Mouse (Mus musculus) MEL (cell line): ENCODE data around the gene Cacna1c. TPM values are rescaled to one million over a fixed set of nuclear protein-coding genes. Genes with fewer than 3 reads are reported as not detected.

Experiments used
- DNase-seq: peaks from one replicate; pipeline ENCODE4 v3.0.0; 2011; ENCODE audit warnings: low read depth, low spot score
- H3K27ac ChIP-seq: 2 replicates; pipeline ENCODE4 v1.5.1; 2012; ENCODE audit warnings: low read depth, mild to moderate bottlenecking, control low read depth, low read length, moderate library complexity; ENCODE audit not compliant: control insufficient read depth
- H3K27me3 ChIP-seq, 2 experiments: fragments of 150-350 bp in 1 of 2; sonication (generic) in 1 of 2; 2 replicates each; pipeline ENCODE4 v1.6.1; 2012; ENCODE audit warnings: low read length in 2 of 2, mild to moderate bottlenecking in 2 of 2, improper control_type of control experiment in 1 of 2, moderate library complexity in 1 of 2; ENCODE audit not compliant: insufficient read depth in 2 of 2, control insufficient read depth in 1 of 2
- H3K36me3 ChIP-seq, 2 experiments: 2 replicates each; pipeline ENCODE4 v1.6.1; 2012 to 2014; ENCODE audit warnings: low read length in 2 of 2, improper control_type of control experiment in 1 of 2, inconsistent platforms in 1 of 2, mild to moderate bottlenecking in 1 of 2; ENCODE audit not compliant: insufficient read depth in 2 of 2, control insufficient read depth in 1 of 2
- H3K4me1 ChIP-seq, 2 experiments: fragments of 150-350 bp in 1 of 2; sonication (generic) in 1 of 2; 2 replicates each; pipeline ENCODE4 v1.6.1; 2012; ENCODE audit warnings: low read length in 2 of 2, improper control_type of control experiment in 1 of 2, mild to moderate bottlenecking in 1 of 2; ENCODE audit not compliant: insufficient read depth in 2 of 2, control insufficient read depth in 1 of 2
- H3K4me3 ChIP-seq, 2 experiments: fragments of 150-350 bp in 1 of 2; sonication (generic) in 1 of 2; 2 replicates each; pipeline ENCODE4 v1.5.1; 2012; ENCODE audit warnings: low read depth in 2 of 2, low read length in 2 of 2, mild to moderate bottlenecking in 2 of 2, moderate library complexity in 2 of 2, control low read depth in 1 of 2, improper control_type of control experiment in 1 of 2; ENCODE audit not compliant: control insufficient read depth in 1 of 2, insufficient read depth in 1 of 2
- H3K79me2 ChIP-seq: 2 replicates; pipeline ENCODE4 v1.6.1; 2012; ENCODE audit warnings: mild to moderate bottlenecking, low read length, moderate library complexity; ENCODE audit not compliant: control insufficient read depth, poor library complexity, insufficient read depth
- H3K9ac ChIP-seq: 2 replicates; pipeline ENCODE4 v1.6.1; 2012; ENCODE audit warnings: low read depth, mild to moderate bottlenecking, control low read depth, low read length, moderate library complexity; ENCODE audit not compliant: control insufficient read depth, poor library complexity, severe bottlenecking
- H3K9me3 ChIP-seq: fragments of 150-350 bp; sonication (generic); replicated peaks from 2 replicates; pipeline ENCODE4 v1.6.1; 2012; ENCODE audit warnings: mild to moderate bottlenecking, low read length, improper control_type of control experiment, moderate library complexity; ENCODE audit not compliant: insufficient read depth
- CHD1 ChIP-seq: IDR thresholded peaks from 2 replicates; pipeline ENCODE4 v1.6.1; 2012; ENCODE audit warnings: low read depth, mild to moderate bottlenecking, inconsistent platforms, low read length, improper control_type of control experiment
- CTCF ChIP-seq, 3 experiments: IDR thresholded peaks in 2 of 3; conservative IDR thresholded peaks in 1 of 3; 2 replicates each; pipeline ENCODE4 v1.5.1; 2011 to 2012; ENCODE audit warnings: low read length in 3 of 3, low read depth in 2 of 3, mild to moderate bottlenecking in 2 of 3, improper control_type of control experiment in 1 of 3, inconsistent platforms in 1 of 3, mixed read lengths in 1 of 3, moderate library complexity in 1 of 3; ENCODE audit not compliant: control insufficient read depth in 1 of 3, insufficient read depth in 1 of 3, poor library complexity in 1 of 3, severe bottlenecking in 1 of 3
- EP300 ChIP-seq, 2 experiments: IDR thresholded peaks; 2 replicates each; pipeline ENCODE4 v1.6.1; 2011; ENCODE audit warnings: improper control_type of control experiment in 2 of 2, low read length in 2 of 2, low read depth in 1 of 2, mild to moderate bottlenecking in 1 of 2
- ETS1 ChIP-seq: IDR thresholded peaks from 2 replicates; pipeline ENCODE4 v1.6.1; 2012; ENCODE audit warnings: low read depth, mild to moderate bottlenecking, inconsistent platforms, low read length, improper control_type of control experiment, moderate library complexity
- GABPA ChIP-seq: IDR thresholded peaks from 2 replicates; pipeline ENCODE4 v1.6.1; 2012; ENCODE audit warnings: low read depth, mild to moderate bottlenecking, inconsistent platforms, low read length, improper control_type of control experiment, moderate library complexity
- GATA1 ChIP-seq: IDR thresholded peaks from 2 replicates; pipeline ENCODE4 v1.6.1; 2011; ENCODE audit warnings: low read depth, low read length, improper control_type of control experiment
- MAFK ChIP-seq: IDR thresholded peaks from 2 replicates; pipeline ENCODE4 v1.6.1; 2011; ENCODE audit warnings: low read depth, mild to moderate bottlenecking, low read length, improper control_type of control experiment, borderline replicate concordance
- MXI1 ChIP-seq: IDR thresholded peaks from 2 replicates; pipeline ENCODE4 v1.6.1; 2011; ENCODE audit warnings: mild to moderate bottlenecking, low read depth, low read length, improper control_type of control experiment
- NRF1 ChIP-seq: IDR thresholded peaks from 2 replicates; pipeline ENCODE4 v1.6.1; 2014; ENCODE audit warnings: low read depth, mild to moderate bottlenecking, inconsistent platforms, low read length, improper control_type of control experiment, moderate library complexity; ENCODE audit not compliant: poor library complexity, insufficient read depth, severe bottlenecking
- POLR2A ChIP-seq, 2 experiments: IDR thresholded peaks; 2 replicates each; pipeline ENCODE4 v1.6.1; 2011 to 2012; ENCODE audit warnings: low read length in 2 of 2, mild to moderate bottlenecking in 2 of 2, control low read depth in 1 of 2, improper control_type of control experiment in 1 of 2, low read depth in 1 of 2, moderate library complexity in 1 of 2; ENCODE audit not compliant: control insufficient read depth in 1 of 2, insufficient read depth in 1 of 2, poor library complexity in 1 of 2
- POLR2AphosphoS2 ChIP-seq: IDR thresholded peaks from 2 replicates; pipeline ENCODE4 v1.6.1; 2011; ENCODE audit warnings: low read length, improper control_type of control experiment
- RAD21 ChIP-seq: IDR thresholded peaks from 2 replicates; pipeline ENCODE4 v1.6.1; 2011; ENCODE audit warnings: mild to moderate bottlenecking, low read depth, low read length, improper control_type of control experiment
- RCOR1 ChIP-seq: IDR thresholded peaks from 2 replicates; pipeline ENCODE4 v1.6.1; 2012; ENCODE audit warnings: low read depth, mild to moderate bottlenecking, inconsistent platforms, low read length, improper control_type of control experiment
- SMC3 ChIP-seq: IDR thresholded peaks from 2 replicates; pipeline ENCODE4 v1.6.1; 2011; ENCODE audit warnings: low read depth, low read length, improper control_type of control experiment
- TCF12 ChIP-seq: IDR thresholded peaks from 2 replicates; pipeline ENCODE4 v1.6.1; 2014; ENCODE audit warnings: low read depth, mild to moderate bottlenecking, inconsistent platforms, low read length, improper control_type of control experiment, moderate library complexity
- USF1 ChIP-seq: IDR thresholded peaks from 2 replicates; pipeline ENCODE4 v1.6.1; 2014; ENCODE audit warnings: low read depth, mild to moderate bottlenecking, inconsistent platforms, low read length, improper control_type of control experiment, moderate library complexity
- ZMIZ1 ChIP-seq: IDR thresholded peaks from 2 replicates; pipeline ENCODE4 v1.6.1; 2012; ENCODE audit warnings: low read depth, mild to moderate bottlenecking, inconsistent platforms, low read length, improper control_type of control experiment, moderate library complexity
- ZNF384 ChIP-seq: IDR thresholded peaks from 2 replicates; pipeline ENCODE4 v1.6.1; 2012; ENCODE audit warnings: low read depth, mild to moderate bottlenecking, inconsistent platforms, low read length, improper control_type of control experiment
- polyA plus RNA-seq, 2 experiments: library from polyadenylated mRNA; stranded (reverse) in 1 of 2; unstranded in 1 of 2; fragments of >175 nt in 1 of 2; fragments of >200 nt in 1 of 2; gene quantifications; 2 replicates each; pipeline versions ENCODE4 v1.2.1 to v1.2.4; 2012; ENCODE audit warnings: low replicate concordance in 2 of 2, low read depth in 1 of 2; ENCODE audit not compliant: insufficient read length in 2 of 2, insufficient read depth in 1 of 2, missing spikeins in 1 of 2
- total RNA-seq: library from RNA; depleted of rRNA; stranded (reverse); fragments of 300-350 nt; gene quantifications from 2 replicates; pipeline ENCODE4 v1.2.3, GENCODE M21; 2012

Cacna1c gene
- total and polyA plus RNA-seq, 3 experiments: 3.4 to 4.4 TPM; not detected in 1

- Histone ChIP-seq H3K27me3 (peaks cover 0 to 3% of the 10 kb centered on the region in 2 experiments; a peak in 3 of 4 replicates), H3K79me2 (no peaks in the 10 kb centered on the region), H3K27ac (no peak overlapping the region), H3K4me1 (no peaks in the 10 kb centered on the region), H3K9me3 (no peaks in the 10 kb centered on the region), H3K36me3 (no peaks in the 10 kb centered on the region), H3K4me3 (no peak overlapping the region), H3K9ac (no peak overlapping the region)
- no peak for DNase-seq
- no peak for TF ChIP-seq RAD21
- no peak for TF ChIP-seq GABPA
- no peak for TF ChIP-seq ZNF384
- TF ChIP-seq ZMIZ1: no peak
- no peak for TF ChIP-seq NRF1
- no peak for TF ChIP-seq MXI1
- TF ChIP-seq POLR2AphosphoS2: no peak
- TF ChIP-seq ETS1: no peak
- no peak for TF ChIP-seq CHD1
- TF ChIP-seq EP300 (IDR thresholded peaks at IDR 0.05; ENCODE audit: low read depth in 1 of 2, low read length in 2 of 2): no peak
- TF ChIP-seq USF1: no peak
- TF ChIP-seq CTCF (IDR thresholded peaks at IDR 0.05 in 2 of 3, conservative IDR thresholded peaks at IDR 0.05 in 1 of 3; ENCODE audit: control insufficient read depth in 1 of 3, insufficient read depth in 1 of 3, low read depth in 2 of 3, low read length in 3 of 3, poor library complexity in 1 of 3, severe bottlenecking in 1 of 3): no peak
- no peak for TF ChIP-seq RCOR1
- TF ChIP-seq SMC3: no peak
These were observed 155.3 kb downstream of the Cacna1c start for GRCm38 (mm10) chr6:119040961-119041360.

- no peak overlapping the region for H3K9ac ChIP-seq
- no peak overlapping the region for H3K27ac ChIP-seq
- no peak for TF ChIP-seq GATA1
- H3K9me3 ChIP-seq: no peaks in the 10 kb centered on the region
- H3K4me1 ChIP-seq: no peaks in the 10 kb centered on the region
- no peak for DNase-seq
- no peaks in the 10 kb centered on the region for H3K79me2 ChIP-seq
- peaks cover 0 to 4% of the 10 kb centered on the region in 2 experiments; a peak in 3 of 4 replicates for H3K27me3 ChIP-seq
- no peak overlapping the region for H3K4me3 ChIP-seq
- no peaks in the 10 kb centered on the region for H3K36me3 ChIP-seq
These were observed 156.4 kb downstream of the Cacna1c start for GRCm38 (mm10) chr6:119039815-119040214.

GRCm38 (mm10) chr6:119039293-119039692 lies 156.9 kb downstream of the Cacna1c start:
- TF ChIP-seq TCF12 (no peak), POLR2A (IDR thresholded peaks at IDR 0.05; ENCODE audit: control insufficient read depth in 1 of 2, insufficient read depth in 1 of 2, low read depth in 1 of 2, low read length in 2 of 2, poor library complexity in 1 of 2) (no peak), MAFK (no peak)
- H3K9me3 ChIP-seq: no peaks in the 10 kb centered on the region
- no peak for DNase-seq

More at GRCm38 (mm10) chr6:119039293-119039692, 156.9 kb downstream of the Cacna1c start:
- Histone ChIP-seq H3K4me1 (no peaks in the 10 kb centered on the region), H3K36me3 (no peaks in the 10 kb centered on the region), H3K27me3 (peaks cover 0 to 4% of the 10 kb centered on the region in 2 experiments; a peak in 3 of 4 replicates), H3K9ac (no peak overlapping the region), H3K27ac (no peak overlapping the region), H3K79me2 (no peaks in the 10 kb centered on the region), H3K4me3 (no peak overlapping the region)
